Comparison of ENCODE assay signal across 7 mouse cellular contexts in the genomic region with DNA sequence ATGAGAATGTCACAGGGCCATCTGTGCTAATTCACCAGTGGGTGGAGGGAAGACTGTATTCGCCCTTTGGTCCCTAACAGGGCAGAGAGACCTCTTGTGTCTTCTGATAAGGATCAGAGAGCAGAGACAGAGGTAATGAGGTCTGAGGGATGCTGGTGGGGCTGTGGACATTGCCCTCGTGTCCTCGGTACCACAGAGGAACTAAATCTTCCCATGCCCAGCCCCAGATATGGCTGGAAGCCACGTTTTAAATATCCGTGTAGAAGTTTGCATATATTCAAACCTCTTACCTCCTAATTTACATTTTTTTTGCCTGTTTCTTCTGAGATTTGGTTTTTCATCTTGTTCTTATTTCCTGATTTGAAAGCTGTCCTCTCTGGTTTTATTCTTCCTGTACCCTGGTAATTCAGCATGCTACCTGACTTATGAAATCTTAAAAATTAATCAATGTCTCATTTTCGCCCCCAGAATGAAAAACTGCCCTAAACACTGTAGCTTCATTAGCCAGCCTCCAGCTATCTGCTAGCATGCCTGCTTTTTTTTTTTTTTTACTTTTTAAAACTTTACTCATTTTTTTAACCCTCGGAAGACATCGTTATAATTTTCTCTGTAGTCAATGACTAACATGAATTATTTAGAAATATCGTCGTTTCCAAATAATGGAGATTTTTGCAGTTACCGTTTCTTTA. TPM values are rescaled to one million over a fixed set of nuclear protein-coding genes. Genes with fewer than 3 reads are reported as not detected.
DNase-seq lines count a peak whose midpoint lies in the region; ATAC-seq and TF ChIP-seq lines count a peak whose summit lies in the region.

No protein-coding gene starts in this region.

- no peaks in the 10 kb centered on the region for H3K36me3 ChIP-seq in thymus, adult 2 months (ENCODE audit: control insufficient read depth, insufficient read depth, low read length)
- H3K36me3 ChIP-seq in hindbrain, embryonic 10.5 days = no peaks in the 10 kb centered on the region
- no peaks in the 10 kb centered on the region for H3K36me3 ChIP-seq in limb, embryonic 13.5 days

- TF ChIP-seq POLR2A in thymus, adult 2 months (IDR thresholded peaks at IDR 0.05; ENCODE audit: control insufficient read depth, extremely low read depth, insufficient read depth, low read length, poor library complexity) = no peak

- H3K27me3 ChIP-seq in thymus, adult 2 months (ENCODE audit: control insufficient read depth, insufficient read depth, low read length) = no peaks in the 10 kb centered on the region
- H3K27me3 ChIP-seq in hindbrain, embryonic 10.5 days (ENCODE audit: insufficient read depth, poor library complexity, severe bottlenecking) = no peaks in the 10 kb centered on the region; the same call in 1 of the 2 replicates
- no peaks in the 10 kb centered on the region for H3K27me3 ChIP-seq in limb, embryonic 13.5 days

- 60% methylated on average over 11 of the region's 11 CpGs for WGBS in thymus, adult 2 months
- 68% methylated on average over 11 of the region's 11 CpGs for WGBS in hindbrain, embryonic 10.5 days
- WGBS in limb, embryonic 13.5 days = 65% methylated on average over 11 of the region's 11 CpGs

- no peak for ATAC-seq in limb, embryonic 13.5 days (ENCODE audit: low FRiP score, low read depth)

- H3K4me1 ChIP-seq in thymus, adult 2 months (replicated peaks; ENCODE audit: control insufficient read depth, insufficient read depth, low read length) = peaks cover 18% of the 10 kb centered on the region
- H3K4me1 ChIP-seq in hindbrain, embryonic 10.5 days (replicated peaks) = peaks cover 43% of the 10 kb centered on the region
- H3K4me1 ChIP-seq in limb, embryonic 13.5 days = peaks cover 34% of the 10 kb centered on the region

- H3K4me2 ChIP-seq in limb, embryonic 13.5 days (replicated peaks) = peak overlapping the region; percentile 64

- TF ChIP-seq CTCF in thymus, adult 2 months (IDR thresholded peaks at IDR 0.05; ENCODE audit: borderline replicate concordance, control insufficient read depth, extremely low read depth, insufficient read depth, low read length, poor library complexity) = no peak

- H3K4me3 ChIP-seq in thymus, adult 2 months (ENCODE audit: control insufficient read depth, insufficient read depth, low read length) = no peak overlapping the region
- H3K4me3 ChIP-seq in hindbrain, embryonic 10.5 days = peak overlapping the region; percentile 43
- H3K4me3 ChIP-seq in limb, embryonic 13.5 days = peak overlapping the region; percentile 34; the same call in 1 of the 2 replicates

- no peak for DNase-seq in thymus, adult 2 months
- DNase-seq in thymus, postnatal 0 days (ENCODE audit: low spot score) = no peak
- DNase-seq in hindbrain, embryonic 10.5 days (ENCODE audit: low spot score) = no peak
- peak; percentile 67 to 76 for DNase-seq in spleen, postnatal 36 days (ENCODE audit: low spot score in 2 of 2)
- no peak for DNase-seq in gastrocnemius, adult 18-20 months (ENCODE audit: low spot score)
- no peak for DNase-seq in gastrocnemius, adult 8-10 months (ENCODE audit: low spot score in 2 of 2)

- no peaks in the 10 kb centered on the region for H3K9me3 ChIP-seq in hindbrain, embryonic 10.5 days
- no peaks in the 10 kb centered on the region for H3K9me3 ChIP-seq in limb, embryonic 13.5 days

- H3K9ac ChIP-seq in limb, embryonic 13.5 days = no peak overlapping the region

- peak overlapping the region; percentile 92 for H3K27ac ChIP-seq in thymus, adult 2 months (ENCODE audit: control insufficient read depth, insufficient read depth, low read length)
- H3K27ac ChIP-seq in hindbrain, embryonic 10.5 days = peak overlapping the region; percentile 76
- H3K27ac ChIP-seq in limb, embryonic 13.5 days = no peak overlapping the region

RNA-seq across cellular contexts. Expression of a gene that starts 50.9 kb away (rescaled TPM):
- 0.08 and 0.11 TPM in 2 replicates for polyA plus RNA-seq in thymus, adult 2 months (2012; rRNA removed)
- 0.05 and 0.06 TPM in 2 replicates for polyA plus RNA-seq in thymus, postnatal 0 days (2015; fragmentation: Nextera tagmentation; extraction: Ambion mirVana)
- 0.05 TPM in 1 of 2 replicates, not detected in the other for polyA plus RNA-seq in hindbrain, embryonic 10.5 days (2016; fragmentation: Nextera tagmentation; extraction: Ambion mirVana)
- 0.06 TPM in 2 replicates for polyA plus RNA-seq in limb, embryonic 13.5 days (2015; fragmentation: Nextera tagmentation; extraction: Ambion mirVana)
- not detected for total RNA-seq in gastrocnemius, adult 18-20 months (2021)
- total RNA-seq in gastrocnemius, adult 8-10 months (2022) = not detected

Comparison
In these comparisons a context has a peak if more than half of its experiments do, and no peak if none do; other contexts are left out.
1. DNase-seq: peak in spleen, postnatal 36 days (2 of 2); none in thymus, adult 2 months (single experiment), thymus, postnatal 0 days (single experiment), hindbrain, embryonic 10.5 days (single experiment), gastrocnemius, adult 18-20 months (single experiment) and gastrocnemius, adult 8-10 months (0 of 2).